Mouse (Mus musculus): ENCODE data around the gene Otud4. TPM values are rescaled to one million over a fixed set of nuclear protein-coding genes. Genes with fewer than 3 reads are reported as not detected.

Gene Otud4
- polyA plus RNA-seq, 1 experiment from 2014 or later = 14.1 TPM

DNA sequence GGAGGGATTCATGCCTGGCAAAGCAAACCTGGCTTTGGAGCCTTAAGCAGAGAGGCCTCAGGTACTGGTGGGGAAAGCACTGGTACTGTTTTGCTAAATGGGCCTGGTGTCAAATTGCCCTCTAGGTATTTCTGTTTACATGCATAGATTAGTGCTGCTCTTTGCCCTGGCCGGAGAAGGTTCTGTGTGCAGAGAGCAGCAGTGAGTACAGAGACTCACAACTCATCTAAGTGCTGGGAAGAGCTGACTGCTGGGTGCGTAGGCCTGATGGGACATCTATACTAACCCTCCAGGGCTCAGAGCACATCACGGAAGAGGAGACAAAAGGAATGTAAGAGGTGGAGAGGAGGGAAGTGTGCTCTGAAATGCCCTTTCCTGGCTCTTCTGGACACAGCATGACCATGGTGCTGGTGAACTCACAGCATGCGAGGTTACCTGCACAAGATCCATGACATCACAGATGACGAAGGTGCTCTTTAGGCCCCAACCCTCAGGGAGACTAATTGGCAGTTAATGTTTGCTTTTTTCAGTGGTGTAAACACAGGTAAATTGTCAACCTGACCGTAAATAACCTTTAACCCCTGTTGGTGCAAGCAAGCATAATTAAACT, 23.6 kb upstream of the Otud4 start:
- Histone ChIP-seq H3K4me3 (ENCODE audit: low read length) (no peak overlapping the region), H3K9me3 (ENCODE audit: low read length) (no peaks in the 10 kb centered on the region), H3K4me1 (ENCODE audit: insufficient read depth, low read length) (peaks cover 14% of the 10 kb centered on the region; the same call in 1 of the 2 replicates), H3K27ac (ENCODE audit: low read length) (peak overlapping the region; percentile 43; the same call in 1 of the 2 replicates), H3K36me3 (ENCODE audit: insufficient read depth, low read length) (no peaks in the 10 kb centered on the region), H3K4me2 (replicated peaks; ENCODE audit: low read depth, low read length) (no peak overlapping the region), H3K9ac (replicated peaks; ENCODE audit: low read length) (no peak overlapping the region), H3K27me3 (ENCODE audit: insufficient read depth, low read length) (no peaks in the 10 kb centered on the region)
- WGBS = 61% methylated on average over 6 of the region's 6 CpGs
- peak; percentile 69 for ATAC-seq (ENCODE audit: low FRiP score, low TSS enrichment)

DNA sequence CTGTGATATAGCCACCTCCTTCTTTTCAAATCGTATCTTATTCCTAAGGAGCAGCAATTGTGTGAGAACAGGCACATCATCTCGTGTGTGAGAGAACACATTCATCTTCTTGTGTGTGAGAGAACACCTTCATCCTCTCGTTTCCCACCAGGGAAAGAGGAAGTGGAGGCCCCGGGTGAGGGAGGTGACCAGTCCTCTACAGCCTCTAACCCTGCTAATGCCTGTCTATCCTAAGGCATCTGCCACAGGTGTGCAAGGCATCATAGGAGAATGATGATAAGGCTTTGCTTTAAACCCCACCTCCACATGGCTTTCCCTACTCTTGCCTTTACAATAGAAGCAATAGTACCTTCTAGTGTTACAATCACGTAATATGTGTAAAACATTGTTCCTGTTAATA, 20.5 kb upstream of the Otud4 start:
- Histone ChIP-seq H3K27ac (ENCODE audit: low read length) (no peak overlapping the region), H3K9me3 (ENCODE audit: low read length) (no peaks in the 10 kb centered on the region), H3K9ac (replicated peaks; ENCODE audit: low read length) (no peak overlapping the region), H3K4me1 (ENCODE audit: insufficient read depth, low read length) (peaks cover 9% of the 10 kb centered on the region; the same call in 1 of the 2 replicates), H3K4me2 (replicated peaks; ENCODE audit: low read depth, low read length) (no peak overlapping the region), H3K27me3 (ENCODE audit: insufficient read depth, low read length) (no peaks in the 10 kb centered on the region), H3K4me3 (ENCODE audit: low read length) (no peak overlapping the region), H3K36me3 (ENCODE audit: insufficient read depth, low read length) (no peaks in the 10 kb centered on the region)
- no peak for ATAC-seq (ENCODE audit: low FRiP score, low TSS enrichment)
- WGBS = 54% methylated on average over 5 of the region's 5 CpGs

DNA sequence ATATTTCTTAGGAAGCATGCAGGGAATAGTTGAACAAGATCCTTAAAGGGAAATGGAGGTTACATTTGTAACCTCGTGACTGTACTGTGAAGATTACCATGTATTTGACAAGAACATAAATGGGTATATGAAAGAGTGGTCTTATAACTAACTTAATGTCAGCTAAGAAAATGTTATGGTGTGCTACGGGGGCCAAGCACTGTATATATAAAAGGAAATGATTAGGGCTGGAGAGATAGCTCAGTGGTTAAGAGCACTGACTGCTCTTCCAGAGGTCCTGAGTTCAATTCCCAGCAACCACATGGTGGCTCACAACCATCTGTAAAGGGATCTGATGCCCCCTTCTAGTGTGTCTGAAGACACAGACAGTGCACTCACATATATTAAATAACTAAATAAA, 20.1 kb upstream of the Otud4 start:
- H3K9ac ChIP-seq (replicated peaks; ENCODE audit: low read length) = no peak overlapping the region
- no peak overlapping the region for H3K4me2 ChIP-seq (replicated peaks; ENCODE audit: low read depth, low read length)
- H3K4me3 ChIP-seq (ENCODE audit: low read length) = no peak overlapping the region
- H3K4me1 ChIP-seq (ENCODE audit: insufficient read depth, low read length) = peaks cover 9% of the 10 kb centered on the region; the same call in 1 of the 2 replicates
- H3K9me3 ChIP-seq (ENCODE audit: low read length) = no peaks in the 10 kb centered on the region
- H3K27ac ChIP-seq (ENCODE audit: low read length) = no peak overlapping the region
- no peak for ATAC-seq (ENCODE audit: low FRiP score, low TSS enrichment)
- 86% methylated on average over 2 of the region's 2 CpGs for WGBS
- no peaks in the 10 kb centered on the region for H3K27me3 ChIP-seq (ENCODE audit: insufficient read depth, low read length)
- no peaks in the 10 kb centered on the region for H3K36me3 ChIP-seq (ENCODE audit: insufficient read depth, low read length)

DNA sequence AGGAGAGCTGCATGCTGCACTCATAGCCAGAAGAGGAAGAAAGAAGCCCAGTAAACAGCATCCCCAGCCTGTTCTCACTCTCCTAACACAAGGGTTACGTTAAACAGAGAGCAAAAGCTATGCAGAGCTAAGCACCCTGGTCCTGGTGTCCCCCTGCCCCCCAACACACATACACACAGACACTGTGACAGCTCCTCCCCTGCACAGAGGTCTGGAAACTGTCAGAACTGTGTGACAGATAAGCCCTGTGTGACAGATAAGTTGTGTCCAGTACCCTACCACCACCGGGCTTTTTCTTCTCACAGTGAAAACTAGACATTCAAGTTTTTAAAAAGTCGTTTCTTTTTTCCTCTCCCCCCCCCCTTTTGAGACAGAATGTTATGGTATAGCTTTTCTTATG, 19.4 kb upstream of the Otud4 start:
- H3K9me3 ChIP-seq (ENCODE audit: low read length) = no peaks in the 10 kb centered on the region
- no peaks in the 10 kb centered on the region for H3K36me3 ChIP-seq (ENCODE audit: insufficient read depth, low read length)
- H3K27me3 ChIP-seq (ENCODE audit: insufficient read depth, low read length) = no peaks in the 10 kb centered on the region
- WGBS = 32% methylated on average over 3 of the region's 3 CpGs
- no peak overlapping the region for H3K4me2 ChIP-seq (replicated peaks; ENCODE audit: low read depth, low read length)
- H3K4me3 ChIP-seq (ENCODE audit: low read length) = no peak overlapping the region
- no peak for ATAC-seq (ENCODE audit: low FRiP score, low TSS enrichment)
- H3K4me1 ChIP-seq (ENCODE audit: insufficient read depth, low read length) = peaks cover 9% of the 10 kb centered on the region; the same call in 1 of the 2 replicates
- 0 out of 2 replicates have a peak overlapping the region, but pooled peaks have one; percentile 12 for H3K9ac ChIP-seq (replicated peaks; ENCODE audit: low read length)
- H3K27ac ChIP-seq (ENCODE audit: low read length) = peak overlapping the region; percentile 72

DNA sequence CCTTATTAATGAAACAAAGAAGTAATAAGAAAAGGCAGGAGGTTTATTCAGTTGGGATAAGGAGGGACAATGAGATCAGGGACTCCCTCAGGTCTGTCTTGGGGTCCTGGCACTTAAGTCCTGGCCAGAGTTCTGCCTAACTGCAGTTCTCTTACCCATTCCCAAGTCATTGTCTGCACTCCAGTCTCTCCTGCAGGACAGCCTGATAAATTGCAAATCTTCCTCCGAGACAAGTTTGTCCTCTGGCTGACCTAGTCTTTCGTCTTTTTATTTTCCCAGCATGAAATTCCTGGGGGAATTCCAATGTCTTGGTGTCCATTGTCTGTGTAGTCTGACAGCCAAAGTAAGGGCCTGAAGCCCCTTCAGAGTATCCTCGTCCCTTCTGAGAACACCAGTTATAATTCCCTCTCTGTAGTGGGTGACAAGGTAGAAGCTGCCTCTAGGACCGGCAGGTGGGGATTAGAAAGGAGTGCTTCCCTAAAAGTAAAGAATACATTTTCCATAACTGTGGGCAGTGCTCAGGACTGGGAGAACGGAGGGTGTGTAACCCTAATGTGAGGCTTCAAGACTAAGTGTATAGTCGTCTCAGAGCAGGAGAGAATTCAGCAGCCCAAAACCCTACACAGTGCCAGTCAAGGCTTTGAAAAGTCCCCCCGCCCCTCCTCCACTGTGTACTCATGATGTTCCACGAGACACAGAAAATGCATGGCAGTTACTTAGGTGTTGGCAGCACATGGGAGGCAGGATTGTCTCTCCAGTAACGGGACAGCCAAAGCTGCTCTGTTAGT, 18.7 kb upstream of the Otud4 start:
- no peak overlapping the region for H3K4me2 ChIP-seq (replicated peaks; ENCODE audit: low read depth, low read length)
- no peak overlapping the region for H3K4me3 ChIP-seq (ENCODE audit: low read length)
- no peaks in the 10 kb centered on the region for H3K27me3 ChIP-seq (ENCODE audit: insufficient read depth, low read length)
- H3K4me1 ChIP-seq (ENCODE audit: insufficient read depth, low read length) = peaks cover 9% of the 10 kb centered on the region; the same call in 1 of the 2 replicates
- H3K9ac ChIP-seq (replicated peaks; ENCODE audit: low read length) = no peak overlapping the region
- H3K27ac ChIP-seq (ENCODE audit: low read length) = peak overlapping the region; percentile 37
- no peak for ATAC-seq (ENCODE audit: low FRiP score, low TSS enrichment)
- no peaks in the 10 kb centered on the region for H3K36me3 ChIP-seq (ENCODE audit: insufficient read depth, low read length)
- 62% methylated on average over 9 of the region's 9 CpGs for WGBS
- H3K9me3 ChIP-seq (ENCODE audit: low read length) = no peaks in the 10 kb centered on the region

DNA sequence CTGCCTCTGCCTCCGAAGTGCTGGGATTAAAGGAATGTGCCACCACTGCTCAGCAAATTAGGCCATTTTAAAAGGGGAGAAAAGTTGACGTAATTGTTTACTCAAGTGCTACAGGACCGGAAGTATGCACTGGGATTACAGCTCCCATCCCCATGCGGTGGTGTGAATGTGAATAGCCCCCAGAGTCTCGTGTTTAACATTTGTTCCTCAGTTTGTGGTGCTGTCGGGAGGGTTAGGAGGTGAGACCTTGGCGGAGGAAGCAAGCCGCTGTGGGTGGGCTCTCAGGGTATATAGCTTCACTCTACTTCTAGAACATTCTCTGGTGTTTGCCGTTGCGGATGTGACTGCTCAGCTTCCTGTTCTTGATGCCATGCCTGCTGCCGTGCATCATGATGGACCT, 17.1 kb upstream of the Otud4 start:
- ATAC-seq (ENCODE audit: low FRiP score, low TSS enrichment) = no peak
- Histone ChIP-seq H3K9me3 (ENCODE audit: low read length) (no peaks in the 10 kb centered on the region), H3K27me3 (ENCODE audit: insufficient read depth, low read length) (no peaks in the 10 kb centered on the region), H3K9ac (replicated peaks; ENCODE audit: low read length) (no peak overlapping the region), H3K27ac (ENCODE audit: low read length) (no peak overlapping the region), H3K4me2 (replicated peaks; ENCODE audit: low read depth, low read length) (no peak overlapping the region), H3K4me3 (ENCODE audit: low read length) (no peak overlapping the region), H3K36me3 (ENCODE audit: insufficient read depth, low read length) (no peaks in the 10 kb centered on the region), H3K4me1 (ENCODE audit: insufficient read depth, low read length) (peaks cover 5% of the 10 kb centered on the region; the same call in 1 of the 2 replicates)
- 54% methylated on average over 11 of the region's 11 CpGs for WGBS

DNA sequence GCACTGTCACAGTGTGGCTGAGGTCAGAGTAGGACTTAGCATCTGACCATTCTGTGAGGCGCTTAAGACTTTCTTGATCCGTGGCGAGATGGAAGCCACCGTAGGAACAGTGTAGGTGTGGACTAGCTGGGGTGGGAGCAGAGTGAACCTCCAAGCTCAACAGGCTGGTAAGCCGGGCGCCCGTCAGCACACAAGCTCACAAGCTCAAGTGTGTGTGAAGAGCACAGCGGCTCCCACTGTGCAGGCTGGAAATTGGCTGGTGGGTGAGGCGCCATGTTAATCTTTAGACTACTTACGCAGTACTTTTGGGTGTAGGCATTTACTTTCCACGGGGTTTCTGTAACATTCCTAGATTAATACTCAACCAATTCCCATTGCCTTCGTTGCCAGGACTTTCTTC, 16.1 kb upstream of the Otud4 start:
- no peak overlapping the region for H3K4me3 ChIP-seq (ENCODE audit: low read length)
- ATAC-seq (ENCODE audit: low FRiP score, low TSS enrichment) = peak; percentile 29; the same call in 1 of the 2 replicates
- no peak overlapping the region for H3K9ac ChIP-seq (replicated peaks; ENCODE audit: low read length)
- no peak overlapping the region for H3K4me2 ChIP-seq (replicated peaks; ENCODE audit: low read depth, low read length)
- WGBS = 91% methylated on average over 12 of the region's 12 CpGs
- no peak overlapping the region for H3K27ac ChIP-seq (ENCODE audit: low read length)
- H3K9me3 ChIP-seq (ENCODE audit: low read length) = no peaks in the 10 kb centered on the region
- peaks cover 5% of the 10 kb centered on the region; the same call in 1 of the 2 replicates for H3K4me1 ChIP-seq (ENCODE audit: insufficient read depth, low read length)
- no peaks in the 10 kb centered on the region for H3K27me3 ChIP-seq (ENCODE audit: insufficient read depth, low read length)
- no peaks in the 10 kb centered on the region for H3K36me3 ChIP-seq (ENCODE audit: insufficient read depth, low read length)

DNA sequence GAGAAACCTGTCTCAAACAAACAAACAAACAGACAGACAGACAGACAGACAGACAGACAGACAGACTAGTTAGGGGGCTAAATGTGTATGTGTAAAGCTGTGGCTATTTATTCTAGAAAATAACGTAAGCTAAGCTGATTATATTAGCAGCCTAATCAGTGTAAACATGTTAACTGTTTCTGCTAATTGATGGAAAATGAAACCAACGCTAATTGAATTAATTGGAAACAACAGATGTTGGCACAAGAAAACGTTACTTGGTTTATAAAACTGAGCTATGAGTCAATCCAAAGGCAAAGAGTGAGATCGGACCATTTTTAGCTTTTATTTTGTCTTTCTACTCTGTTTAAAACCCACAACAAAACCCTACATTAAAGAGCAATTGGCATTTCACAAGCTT, 15.0 kb upstream of the Otud4 start:
- Histone ChIP-seq H3K27ac (ENCODE audit: low read length) (no peak overlapping the region), H3K9ac (replicated peaks; ENCODE audit: low read length) (no peak overlapping the region), H3K4me2 (replicated peaks; ENCODE audit: low read depth, low read length) (no peak overlapping the region), H3K4me3 (ENCODE audit: low read length) (no peak overlapping the region), H3K9me3 (ENCODE audit: low read length) (no peaks in the 10 kb centered on the region), H3K27me3 (ENCODE audit: insufficient read depth, low read length) (no peaks in the 10 kb centered on the region), H3K36me3 (ENCODE audit: insufficient read depth, low read length) (no peaks in the 10 kb centered on the region), H3K4me1 (ENCODE audit: insufficient read depth, low read length) (peaks cover 5% of the 10 kb centered on the region; the same call in 1 of the 2 replicates)
- 84% methylated on average over 4 of the region's 4 CpGs for WGBS
- no peak for ATAC-seq (ENCODE audit: low FRiP score, low TSS enrichment)

DNA sequence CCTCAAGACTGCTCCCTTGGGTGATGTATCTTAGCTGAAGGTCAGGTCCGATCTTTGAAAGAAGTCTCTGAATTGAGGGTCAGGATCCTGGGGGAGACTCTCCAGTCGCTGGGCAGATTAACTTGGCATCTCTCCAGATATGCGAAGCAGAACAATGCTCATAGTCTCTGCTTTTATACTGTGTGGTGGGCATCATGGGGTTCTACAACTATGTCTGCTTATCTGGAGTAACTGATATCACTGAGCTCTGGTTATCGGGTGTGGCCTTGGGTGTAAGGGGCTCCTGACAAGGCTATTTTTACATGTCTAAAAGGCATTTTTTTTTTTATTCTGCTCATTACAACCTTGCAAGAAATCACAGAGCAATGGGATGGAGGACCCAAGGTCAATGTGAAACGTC, 13.2 kb upstream of the Otud4 start:
- Histone ChIP-seq H3K9me3 (ENCODE audit: low read length) (no peaks in the 10 kb centered on the region), H3K9ac (replicated peaks; ENCODE audit: low read length) (no peak overlapping the region), H3K36me3 (ENCODE audit: insufficient read depth, low read length) (no peaks in the 10 kb centered on the region), H3K27ac (ENCODE audit: low read length) (no peak overlapping the region), H3K27me3 (ENCODE audit: insufficient read depth, low read length) (no peaks in the 10 kb centered on the region), H3K4me3 (ENCODE audit: low read length) (no peak overlapping the region), H3K4me2 (replicated peaks; ENCODE audit: low read depth, low read length) (no peak overlapping the region), H3K4me1 (ENCODE audit: insufficient read depth, low read length) (no peaks in the 10 kb centered on the region)
- 81% methylated on average over 5 of the region's 5 CpGs for WGBS
- no peak for ATAC-seq (ENCODE audit: low FRiP score, low TSS enrichment)

DNA sequence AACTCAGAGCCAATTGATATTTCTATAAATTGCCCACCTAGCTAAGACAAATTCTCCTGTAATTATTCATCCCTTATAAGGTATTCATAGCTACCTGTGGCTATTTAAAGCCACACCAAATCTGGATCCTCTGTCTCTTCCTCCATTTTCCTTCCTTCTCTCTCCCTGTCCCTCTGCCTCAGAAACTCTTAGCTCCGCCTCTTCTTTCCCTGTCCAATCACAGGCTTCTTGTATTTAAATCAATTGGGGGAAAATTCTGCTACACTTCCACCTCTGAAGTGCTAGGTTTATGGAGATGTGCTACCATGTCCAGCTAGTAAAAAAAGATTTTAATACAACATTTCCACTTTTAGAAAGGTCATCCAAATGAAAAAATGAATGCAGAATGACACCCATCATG, 3.9 kb upstream of the Otud4 start:
- Histone ChIP-seq H3K4me3 (ENCODE audit: low read length) (no peak overlapping the region), H3K9me3 (ENCODE audit: low read length) (peaks cover 12% of the 10 kb centered on the region; the same call in 1 of the 2 replicates), H3K4me1 (ENCODE audit: insufficient read depth, low read length) (peaks cover 3% of the 10 kb centered on the region), H3K27me3 (ENCODE audit: insufficient read depth, low read length) (no peaks in the 10 kb centered on the region), H3K36me3 (ENCODE audit: insufficient read depth, low read length) (no peaks in the 10 kb centered on the region), H3K4me2 (replicated peaks; ENCODE audit: low read depth, low read length) (no peak overlapping the region), H3K27ac (ENCODE audit: low read length) (no peak overlapping the region), H3K9ac (replicated peaks; ENCODE audit: low read length) (no peak overlapping the region)
- 100% methylated on average over 1 of the region's 1 CpGs for WGBS
- no peak for ATAC-seq (ENCODE audit: low FRiP score, low TSS enrichment)
